Mouse (Mus musculus) kidney, adult 9 months (tissue): ENCODE data around the gene Spast.

Experiments used
- DNase-seq: peaks from one replicate; pipeline ENCODE4 v3.0.0; 2022

Spast gene

DNA sequence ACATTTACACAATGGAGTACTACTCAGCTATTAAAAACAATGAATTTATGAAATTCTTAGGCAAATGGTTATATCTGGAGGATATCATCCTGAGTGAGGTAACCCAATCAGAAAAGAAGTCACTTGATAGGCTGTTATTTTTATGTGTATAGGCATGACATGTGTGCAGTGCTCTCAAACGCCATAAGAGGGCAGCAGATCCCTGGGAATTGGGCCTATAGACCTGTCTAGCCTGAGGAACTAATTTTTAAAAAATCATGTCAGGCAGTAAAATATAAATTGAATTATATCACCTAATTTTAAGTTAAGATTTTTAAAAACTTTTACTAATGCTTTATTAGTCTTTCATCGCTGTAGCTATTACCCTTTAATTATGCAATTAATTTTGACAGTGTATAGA is 10.6 kb upstream of the Spast start:
- DNase-seq: peak; percentile 62

DNA sequence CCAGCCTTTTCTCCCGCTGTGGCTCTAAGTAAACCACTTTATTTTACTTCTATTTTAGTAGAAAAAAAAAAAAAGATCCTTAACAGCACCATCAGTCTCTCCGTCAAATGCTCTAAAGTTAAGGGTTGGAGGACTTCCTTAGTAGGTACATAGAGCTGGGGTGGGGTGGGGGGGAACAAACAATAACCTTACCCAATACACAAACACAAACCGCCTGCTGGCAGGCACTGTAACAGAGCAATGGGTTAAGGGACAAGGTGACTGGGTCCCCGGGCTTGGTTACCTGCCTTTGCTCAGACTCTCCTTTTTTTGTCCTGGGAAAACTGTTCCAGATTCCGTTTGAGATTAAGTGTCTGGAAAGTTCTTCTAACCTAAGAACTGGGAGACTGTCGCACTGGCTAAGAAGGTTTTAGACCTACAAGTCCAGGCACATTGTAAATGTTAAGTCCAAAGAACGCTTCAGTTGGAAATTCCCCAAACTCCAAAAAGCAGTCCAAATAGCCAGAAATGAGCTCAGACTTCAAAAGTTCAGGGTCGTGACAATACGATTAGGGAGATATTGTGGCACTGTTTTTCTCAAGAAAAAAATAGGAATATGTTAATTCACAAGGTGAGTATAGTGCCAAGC is 7.6 kb upstream of the Spast start:
- peak; percentile 27 for DNase-seq

DNA sequence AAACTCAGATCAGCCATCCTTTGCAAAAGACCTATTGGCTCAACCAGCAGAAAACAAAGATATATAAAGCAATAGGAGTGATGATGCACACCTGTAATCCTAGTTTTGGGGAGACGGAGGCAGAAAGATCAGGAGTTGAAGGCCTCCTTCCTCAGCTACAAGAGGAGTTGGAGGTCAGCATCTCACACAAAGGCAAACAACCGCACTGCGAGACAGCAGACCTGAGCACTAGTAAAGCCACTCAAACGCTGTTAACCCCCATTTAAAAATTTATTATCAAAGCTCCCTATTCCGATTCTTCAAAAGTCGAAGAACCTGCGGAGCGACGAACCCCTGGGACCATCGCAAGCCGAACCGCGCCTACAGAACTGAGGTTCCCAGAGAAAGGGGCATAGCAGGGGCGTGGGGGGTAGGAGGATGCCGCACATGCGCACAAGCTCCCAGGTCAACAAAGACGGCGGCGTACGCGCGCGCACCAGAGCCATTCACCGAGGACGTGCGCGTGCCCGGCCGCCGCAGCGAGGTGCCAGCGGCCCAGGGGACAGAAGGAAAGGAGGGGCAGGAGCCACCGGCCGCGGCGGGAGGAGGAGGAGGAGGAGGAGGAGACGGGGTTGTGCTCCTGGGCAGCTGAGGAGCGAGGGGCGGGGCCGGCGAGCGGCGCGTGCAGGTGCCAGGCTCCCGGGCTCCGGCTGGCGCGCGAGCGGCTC is 409 bp upstream of the Spast start:
- DNase-seq: peak; percentile 97

DNA sequence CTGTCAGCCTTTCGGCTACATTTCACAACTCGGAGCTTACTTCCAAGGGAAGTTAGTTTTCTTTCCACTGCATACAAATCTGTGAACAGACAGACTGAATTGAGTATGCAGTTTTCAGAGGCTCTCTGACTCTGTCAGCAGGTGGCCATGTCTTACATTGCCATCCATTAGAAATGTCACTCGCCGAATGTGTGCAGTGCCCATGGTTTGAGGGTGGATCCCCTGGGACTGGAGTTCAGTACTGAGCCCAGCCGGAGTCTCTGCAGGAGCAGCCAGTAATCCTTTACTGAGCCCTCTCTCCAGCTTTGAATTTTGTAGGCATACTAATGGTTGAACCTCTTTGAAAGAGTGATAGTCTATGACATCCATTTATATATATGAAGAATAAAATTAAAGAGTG is 2.4 kb downstream of the Spast start:
- no peak for DNase-seq

DNA sequence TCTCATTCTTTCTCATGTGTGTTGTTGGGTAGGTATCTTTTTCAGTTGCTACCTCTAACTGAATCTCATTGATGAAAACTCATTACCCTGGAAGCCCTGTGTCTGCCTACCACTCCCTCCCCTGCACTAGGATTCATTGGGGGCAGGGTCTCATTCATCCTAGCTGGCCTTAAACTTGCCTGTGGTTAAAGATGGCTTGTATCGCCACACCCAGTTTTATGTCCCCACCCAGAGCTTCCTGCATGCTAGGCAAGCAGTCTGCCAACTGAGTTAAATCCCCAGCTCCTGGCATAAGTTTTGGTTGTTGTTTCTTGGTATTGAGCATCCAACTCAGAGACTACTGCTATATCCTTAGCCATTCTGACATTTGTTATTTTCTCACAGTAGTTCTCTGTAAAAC is 24.8 kb downstream of the Spast start:
- DNase-seq: no peak

DNA sequence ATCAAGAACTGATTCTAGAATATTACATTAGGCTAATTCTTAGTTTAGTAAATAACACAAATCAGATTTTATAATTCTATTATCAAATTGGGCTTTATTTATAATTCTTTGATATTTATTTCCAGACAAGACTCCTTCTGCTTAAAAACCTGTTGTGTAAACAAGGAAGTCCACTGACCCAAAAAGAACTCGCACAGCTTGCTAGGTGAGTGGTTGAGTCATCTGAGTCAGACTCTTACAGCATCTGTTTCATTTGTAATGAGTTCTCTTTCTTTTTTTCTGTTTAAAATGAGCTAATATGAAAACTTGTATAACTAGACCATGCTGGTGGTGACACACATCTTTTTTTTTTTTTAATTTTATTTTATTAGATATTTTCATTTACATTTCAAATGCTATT is 38.1 kb downstream of the Spast start:
- DNase-seq: no peak

DNA sequence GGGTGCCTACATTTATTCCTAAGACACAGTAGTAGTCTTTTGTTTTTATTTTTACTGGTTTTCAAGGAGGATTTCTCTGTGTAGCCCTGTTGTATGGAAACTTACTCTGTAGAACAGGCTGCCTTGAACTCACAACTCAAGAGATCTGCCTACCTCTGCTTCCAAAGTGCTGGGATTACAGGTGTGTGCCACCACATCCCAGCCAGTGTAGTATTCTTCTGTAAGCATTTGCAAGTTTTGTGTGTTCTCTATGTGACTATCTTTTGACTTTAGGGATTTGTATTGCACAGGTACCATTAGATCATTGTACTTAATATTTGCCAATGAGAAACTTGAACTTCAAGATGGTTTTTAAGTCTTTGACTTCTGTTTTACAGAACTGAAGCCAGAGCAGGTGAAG is 47.9 kb downstream of the Spast start:
- no peak for DNase-seq

DNA sequence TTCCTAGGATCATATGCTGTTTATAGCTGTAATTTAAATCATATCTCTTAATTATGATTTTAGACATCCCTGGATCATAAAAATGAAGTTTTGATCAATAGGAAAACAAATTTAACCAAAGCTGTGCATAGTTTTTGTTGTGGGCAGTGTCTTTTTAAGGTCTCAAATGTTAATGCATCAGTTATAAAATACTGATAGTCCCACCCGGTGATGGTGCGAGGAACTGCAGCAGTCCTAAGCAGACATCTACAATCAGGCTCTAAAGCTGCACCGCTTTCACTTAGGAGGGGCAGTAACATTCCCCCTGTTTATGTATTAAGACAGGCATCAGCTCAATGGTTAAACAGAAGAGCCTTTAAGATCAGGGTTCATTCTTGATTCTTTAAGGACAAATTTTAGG is 51.1 kb downstream of the Spast start:
- no peak for DNase-seq

DNA sequence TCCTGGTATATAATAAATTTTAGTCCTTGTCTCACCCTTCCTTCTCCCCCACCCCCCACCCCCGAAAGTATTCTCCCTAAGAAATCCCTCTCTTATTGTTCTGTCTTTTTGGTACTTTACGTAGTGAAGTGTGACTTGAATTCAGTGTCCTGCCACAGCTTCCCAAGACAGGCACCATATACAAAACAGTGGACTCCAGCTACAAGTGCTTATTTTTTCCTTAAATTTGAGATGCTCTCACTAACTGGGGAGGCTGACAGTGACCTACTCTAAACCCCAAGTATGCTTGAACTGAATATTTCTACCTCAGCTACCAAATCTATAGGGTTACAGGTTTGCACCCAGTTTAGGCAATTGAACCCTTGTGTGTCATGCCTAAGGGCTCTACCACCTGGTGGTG is 55.6 kb downstream of the Spast start:
- DNase-seq: no peak

DNA sequence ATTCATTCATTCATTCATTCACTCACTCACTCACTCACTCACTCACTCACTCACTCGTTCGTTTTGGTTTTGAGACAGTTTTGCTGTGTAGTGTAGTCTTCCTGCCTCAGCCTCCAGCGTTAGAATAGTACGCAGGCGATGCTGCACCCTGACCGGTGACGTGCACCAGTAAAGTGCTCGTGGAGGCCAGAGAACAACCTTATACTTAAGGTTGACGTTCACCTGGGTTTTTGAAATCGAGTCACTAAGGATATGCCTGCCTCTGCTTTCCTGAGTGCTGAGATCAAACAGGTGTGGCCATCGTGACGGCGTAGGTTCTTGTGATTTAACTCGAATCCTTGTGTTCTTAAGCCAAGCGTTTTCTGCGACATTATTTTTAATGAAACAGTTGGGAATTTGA is 56.1 kb downstream of the Spast start:
- DNase-seq: no peak

DNA sequence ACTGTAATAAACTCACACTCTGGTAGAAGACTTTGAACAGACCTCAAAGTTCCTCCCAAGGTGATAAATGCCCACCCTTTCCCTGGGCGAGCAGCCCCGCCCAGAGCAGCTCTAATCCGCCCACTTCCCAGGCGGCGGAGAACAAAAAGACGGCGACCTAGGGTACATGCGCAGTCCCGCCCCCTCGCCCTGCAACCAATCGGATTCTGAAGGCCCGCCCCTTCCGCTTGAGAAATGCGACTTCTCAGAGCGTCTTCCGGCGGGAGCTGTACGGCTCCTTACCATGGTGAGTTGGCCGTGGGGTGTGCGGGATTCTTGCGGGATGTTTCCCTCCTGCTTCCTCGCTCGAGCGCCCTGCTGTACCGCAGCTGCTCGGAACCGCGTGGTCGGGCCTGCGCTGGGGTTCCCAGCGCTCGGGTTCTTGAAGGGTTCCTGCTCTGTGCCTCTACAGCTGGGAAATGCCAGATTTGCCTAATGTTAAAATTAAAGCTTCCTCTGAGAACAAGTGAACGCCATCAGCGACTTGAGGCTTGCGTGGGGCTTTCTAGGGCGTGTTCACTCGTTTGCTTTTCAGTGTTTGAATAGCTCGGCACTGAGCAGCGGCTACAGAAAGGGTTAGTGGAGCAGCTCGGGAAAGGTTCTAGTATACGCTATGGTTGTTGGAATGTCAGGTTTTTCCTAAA is 56.7 kb downstream of the Spast start, which contains the start of gene Slc30a6:
TSS of gene Slc30a6 (plus strand) at position 226 of the 683 bp plus-strand sequence.
- DNase-seq: peak; percentile 98

DNA sequence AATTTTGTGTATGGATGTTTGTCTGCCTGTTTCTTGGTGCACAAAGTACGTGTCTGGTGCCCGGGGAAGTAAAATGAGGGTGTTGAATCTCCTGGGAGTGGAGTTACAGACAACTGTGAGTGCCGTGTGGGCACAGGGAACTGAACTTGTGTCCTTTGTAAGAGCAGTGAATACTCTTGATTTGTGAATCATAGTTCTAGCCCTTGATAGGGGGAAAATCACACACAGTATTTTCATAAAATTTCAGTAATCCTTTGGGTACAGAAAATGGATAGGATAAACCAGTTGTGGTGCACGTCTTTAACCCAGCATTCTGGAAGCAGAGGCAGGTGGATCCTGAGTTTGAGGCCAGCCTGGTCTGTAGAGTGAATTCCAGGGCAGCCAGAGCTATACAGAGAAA is 58.0 kb downstream of the Spast start:
- no peak for DNase-seq

DNA sequence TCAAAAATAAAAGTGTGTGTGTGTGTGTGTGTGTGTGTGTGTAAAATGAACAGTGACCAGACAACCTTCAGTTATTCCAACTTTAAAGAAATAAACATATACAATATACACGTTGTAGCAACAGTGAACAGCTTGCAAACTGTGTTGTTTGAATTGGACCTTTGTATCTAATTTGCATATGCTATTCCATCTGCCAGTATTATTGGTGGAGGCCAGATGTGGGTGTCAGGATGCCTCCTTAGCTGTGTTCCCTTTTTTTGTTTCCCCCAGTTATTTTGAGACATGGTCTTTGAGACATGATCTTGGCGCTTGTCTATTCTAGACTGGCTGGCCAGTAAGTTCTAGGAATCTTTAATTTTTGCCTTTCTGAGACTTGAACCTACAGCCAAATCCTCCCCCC is 58.4 kb downstream of the Spast start:
- no peak for DNase-seq

DNA sequence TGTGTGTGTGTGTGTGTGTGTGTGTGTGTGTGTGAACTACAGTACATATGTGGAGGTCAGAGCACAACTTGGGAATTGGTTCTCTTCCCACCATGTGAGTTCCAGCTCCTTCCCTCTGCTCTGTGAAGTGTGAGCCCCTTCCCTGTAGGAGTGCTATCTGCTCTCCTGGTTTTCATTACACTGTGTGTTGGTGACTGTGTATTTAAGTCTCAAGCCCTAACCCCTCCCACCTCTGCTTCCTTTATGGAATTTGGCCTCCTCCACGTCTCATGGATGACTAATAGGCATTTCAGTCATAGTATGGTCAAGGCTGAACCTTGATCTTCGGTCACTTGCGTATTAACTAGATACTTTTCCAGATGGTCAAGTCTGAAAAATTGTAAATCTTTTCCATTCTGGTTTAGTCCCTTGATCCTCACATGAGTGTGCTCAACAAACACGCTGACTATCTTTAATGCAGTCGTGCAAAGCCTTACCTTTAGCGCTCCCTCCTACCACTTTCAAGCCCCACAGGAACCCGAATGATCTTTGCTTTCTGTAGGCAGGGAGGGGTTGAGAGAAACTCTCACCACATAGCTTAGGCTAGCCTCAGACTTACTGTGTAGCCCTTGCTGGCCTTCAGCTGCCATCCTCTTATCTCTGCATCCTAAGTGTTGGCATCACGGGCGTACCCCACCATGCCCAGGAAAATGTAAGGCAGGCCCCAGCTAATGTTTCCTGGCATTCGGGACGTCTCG is 63.9 kb downstream of the Spast start:
- DNase-seq: peak; percentile 15

DNA sequence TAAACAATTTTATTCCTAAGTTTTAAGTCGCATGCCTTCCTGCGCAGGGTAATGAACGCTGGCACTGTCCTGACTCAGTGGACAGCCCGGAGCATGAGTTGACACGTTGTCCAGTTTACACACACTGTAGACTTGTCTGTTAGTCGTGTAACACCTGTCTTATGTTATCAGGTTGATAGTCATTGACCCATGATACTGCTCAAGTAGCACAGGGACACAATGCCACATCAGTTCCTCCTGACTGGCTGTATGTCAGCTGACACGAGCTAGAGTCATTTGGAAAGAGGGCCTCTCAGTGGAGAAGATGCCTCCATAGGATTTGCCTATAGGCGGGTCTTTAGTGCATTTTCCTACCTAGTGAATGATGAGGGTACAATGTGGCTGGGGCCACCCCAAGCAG is 67.7 kb downstream of the Spast start:
- no peak for DNase-seq

DNA sequence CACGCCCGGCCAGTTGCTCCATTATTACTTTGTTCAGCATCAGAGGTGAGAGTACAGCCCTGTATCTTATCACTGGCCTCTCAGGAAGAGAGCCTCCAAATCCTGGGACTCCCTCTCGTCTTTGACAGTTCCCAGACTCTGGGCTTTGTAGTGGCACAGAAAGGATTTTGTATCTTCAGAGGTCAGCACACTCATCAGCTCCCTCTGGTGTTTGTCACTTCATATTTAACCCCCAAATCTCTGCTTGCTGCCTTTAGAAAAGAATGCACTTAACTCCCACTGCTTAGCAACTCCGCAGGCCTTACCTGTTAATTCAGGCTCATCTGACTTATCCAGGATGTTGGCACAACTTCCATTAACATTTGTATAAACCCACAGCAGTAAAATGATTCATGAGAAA is 70.9 kb downstream of the Spast start:
- DNase-seq: no peak

DNA sequence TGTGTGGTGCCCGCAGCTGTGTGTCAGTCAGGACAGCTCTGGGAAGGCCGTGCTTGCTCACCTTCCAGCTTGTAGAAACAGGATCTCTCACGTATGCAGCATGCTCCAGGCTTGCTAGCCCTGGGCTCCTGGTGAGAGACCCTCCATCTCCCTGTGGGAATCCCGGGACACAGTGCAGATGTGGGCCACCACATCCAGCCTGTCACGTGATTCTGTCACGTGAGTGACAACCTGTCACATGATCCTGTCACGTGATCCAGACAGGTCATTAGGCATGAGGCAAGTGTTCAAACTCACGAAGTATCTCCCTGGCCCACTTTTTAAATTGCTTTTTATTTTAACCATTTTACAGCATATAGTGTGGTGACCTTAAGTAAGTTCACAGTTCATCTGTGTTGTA is 74.5 kb downstream of the Spast start:
- DNase-seq: no peak

DNA sequence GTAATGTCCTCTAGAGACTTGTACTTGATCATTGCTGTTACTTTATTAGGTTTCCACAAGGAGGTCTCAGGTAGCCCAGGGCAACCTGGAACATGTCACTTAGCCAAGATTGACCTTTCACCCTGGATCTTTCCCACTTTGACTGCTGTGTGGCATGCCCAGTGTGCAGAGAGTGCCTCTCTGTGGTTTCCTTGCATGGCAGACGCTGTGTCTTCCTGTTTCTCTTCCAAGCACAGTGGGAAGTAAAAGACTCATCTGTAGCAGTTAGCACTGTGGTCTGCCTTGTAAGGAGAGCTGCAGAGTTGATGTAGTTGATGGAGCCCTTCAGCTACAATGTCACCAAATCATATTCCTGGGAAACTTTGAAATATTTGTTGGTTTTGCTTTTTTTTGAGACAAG is 75.9 kb downstream of the Spast start:
- DNase-seq: no peak

DNA sequence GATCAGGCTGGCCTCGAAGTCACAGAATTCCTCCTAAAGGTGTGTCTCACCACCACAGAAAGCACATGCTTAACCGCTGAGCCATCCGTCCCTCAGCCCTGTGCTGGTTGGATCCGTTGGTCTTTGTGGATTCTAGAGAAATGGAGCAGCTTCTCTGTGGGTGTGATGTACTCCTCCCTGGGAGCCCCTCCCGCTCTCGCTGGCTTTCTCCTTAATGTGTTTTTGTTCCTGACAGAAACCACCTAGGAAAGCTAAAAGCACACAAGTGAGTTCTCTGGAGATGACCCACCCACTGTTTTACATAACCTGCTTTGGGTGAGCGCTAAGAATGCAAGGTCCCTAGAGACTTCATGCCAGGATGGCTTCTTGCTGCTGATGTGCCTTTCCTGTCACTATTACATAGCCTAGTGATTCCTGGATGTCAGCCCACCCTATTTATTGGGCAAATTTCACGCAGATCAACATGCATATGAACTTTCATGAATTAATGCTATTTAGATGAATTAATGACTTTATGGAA is 78.1 kb downstream of the Spast start:
- no peak for DNase-seq

DNA sequence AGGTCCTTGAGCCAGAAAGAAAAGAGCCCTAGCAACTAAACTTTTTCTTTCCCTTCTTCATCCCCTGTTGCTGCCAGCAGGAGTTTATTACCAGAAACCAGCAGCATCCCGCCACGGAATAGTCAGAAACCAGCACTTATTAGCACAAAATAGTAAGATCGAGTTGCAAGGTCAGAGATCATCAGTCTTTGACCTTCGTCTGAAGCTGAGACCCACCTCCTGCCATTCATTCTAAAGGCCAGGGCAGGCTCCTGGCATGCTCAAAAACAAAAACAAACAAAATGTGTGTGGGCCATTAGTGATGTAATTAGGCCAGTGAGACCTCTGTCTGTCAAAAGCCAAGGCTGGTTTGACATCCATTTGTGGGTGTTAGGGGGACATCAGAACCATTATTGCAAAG is 79.4 kb downstream of the Spast start:
- DNase-seq: no peak

DNA sequence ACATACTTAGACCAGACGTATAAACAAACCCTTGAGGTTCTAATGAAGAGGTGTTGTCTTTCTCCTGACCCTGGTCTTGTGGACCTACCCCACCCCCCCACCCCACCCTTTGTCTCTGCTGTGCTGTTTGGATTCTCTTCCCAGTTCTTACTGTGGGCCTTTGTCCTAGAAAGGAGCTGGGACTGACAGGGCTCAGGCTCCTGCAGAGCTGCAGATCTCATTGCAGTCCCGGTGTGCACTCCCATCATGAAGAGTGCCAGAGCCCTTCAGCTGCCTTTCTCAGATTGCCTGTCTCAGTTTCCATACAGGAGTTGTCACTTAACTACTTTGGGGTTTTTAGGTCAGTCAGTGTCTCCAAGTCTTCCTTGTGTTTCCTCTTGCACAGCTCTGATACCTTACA is 81.9 kb downstream of the Spast start:
- DNase-seq: no peak

DNA sequence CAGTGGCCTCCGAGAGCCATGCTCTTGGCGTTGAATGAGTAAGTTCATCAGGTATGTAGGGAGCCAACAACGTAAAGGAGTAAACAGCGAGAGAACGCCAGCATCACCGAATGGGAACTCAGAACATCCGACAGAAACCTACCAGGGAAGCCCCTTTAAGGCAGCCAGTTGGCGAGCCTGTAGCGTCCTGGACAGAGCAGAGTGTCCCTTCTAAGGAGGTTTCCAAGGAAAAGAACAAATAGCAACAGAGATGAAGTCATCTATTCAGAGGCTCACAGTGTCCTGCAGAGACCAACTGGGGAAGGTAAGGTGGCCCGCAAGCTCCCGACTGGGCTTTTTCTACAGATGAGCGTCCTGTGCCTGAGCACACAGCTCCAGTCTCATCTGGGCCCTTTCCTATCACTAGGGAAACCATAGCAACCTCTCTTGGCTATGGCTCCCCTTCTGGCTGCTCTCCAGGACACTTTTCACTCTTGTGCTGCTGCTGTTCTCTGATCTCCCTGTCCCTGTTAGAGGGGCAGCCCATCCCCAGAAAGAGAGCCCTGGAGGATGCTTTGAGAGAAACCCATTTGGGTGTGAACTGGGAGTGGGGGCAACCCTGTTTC is 85.7 kb downstream of the Spast start:
- no peak for DNase-seq

DNA sequence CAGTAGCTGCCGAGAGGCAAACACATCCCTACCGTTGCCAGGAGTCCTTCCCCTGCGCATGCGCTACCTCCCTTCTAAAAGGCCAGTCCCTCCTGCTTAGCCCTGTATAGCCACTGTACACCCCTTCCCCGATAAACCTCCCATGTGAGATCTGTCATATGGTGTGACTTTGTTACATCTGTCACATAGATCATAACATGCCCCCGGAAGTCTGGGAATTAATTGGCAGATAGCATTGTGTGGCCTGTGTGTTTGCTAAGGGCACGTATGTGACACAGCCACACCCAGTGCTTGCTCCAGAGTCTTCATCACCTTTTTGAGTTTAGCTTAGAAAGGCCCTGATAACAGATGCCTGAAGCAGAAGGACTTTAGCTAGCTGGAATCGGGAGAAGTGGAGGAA is 91.3 kb downstream of the Spast start:
- DNase-seq: no peak
